Mouse (Mus musculus) cerebellum, postnatal 4 days (tissue): ENCODE measurements around the gene Ccdc85c.

Experiments
- DNase-seq, 2 experiments: peaks; one replicate each; pipeline ENCODE4 v3.0.0; 2022; ENCODE audit warnings: low spot score in 2 of 2, mixed read lengths in 1 of 2

Gene Ccdc85c

DNA sequence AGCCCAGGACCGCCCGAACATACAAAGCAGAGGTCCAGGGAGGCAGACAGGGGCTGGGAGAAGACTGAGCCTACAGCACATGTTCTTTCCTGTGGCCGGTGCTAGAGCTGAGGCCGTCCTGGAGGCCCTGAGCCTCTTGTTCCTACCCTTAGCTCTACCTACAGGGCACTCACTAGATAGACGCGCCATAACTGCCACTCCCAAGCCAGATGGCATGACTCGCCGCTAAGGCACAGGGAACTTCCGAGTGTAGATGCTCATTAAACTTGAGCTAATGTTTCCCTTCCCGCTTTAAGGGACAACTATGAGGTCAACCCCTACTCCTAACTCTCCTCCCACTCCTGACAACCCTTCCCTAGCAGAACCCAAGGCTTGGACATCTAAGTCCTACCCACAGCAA is 6.3 kb downstream of the Ccdc85c start:
- no peak for DNase-seq

DNA sequence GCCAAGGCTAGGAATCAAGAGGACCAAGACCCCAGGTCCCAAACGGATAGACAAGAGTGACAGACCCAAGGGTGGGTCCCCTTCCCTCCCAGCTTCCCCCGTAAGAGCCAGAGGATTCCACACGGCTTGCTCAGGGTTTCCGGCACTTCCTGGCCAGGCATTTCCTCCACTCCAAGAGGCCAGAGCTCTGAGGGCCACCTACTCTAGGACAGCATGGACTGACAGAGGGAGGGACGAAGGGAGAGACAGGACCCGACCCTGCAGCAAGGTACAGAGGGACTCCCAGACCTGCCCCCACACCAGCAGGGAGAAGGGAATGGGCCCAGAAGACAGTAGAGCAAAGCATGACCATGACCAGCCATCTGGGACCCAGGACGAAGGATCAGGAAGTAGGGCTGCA is 7.6 kb downstream of the Ccdc85c start:
- no peak for DNase-seq

DNA sequence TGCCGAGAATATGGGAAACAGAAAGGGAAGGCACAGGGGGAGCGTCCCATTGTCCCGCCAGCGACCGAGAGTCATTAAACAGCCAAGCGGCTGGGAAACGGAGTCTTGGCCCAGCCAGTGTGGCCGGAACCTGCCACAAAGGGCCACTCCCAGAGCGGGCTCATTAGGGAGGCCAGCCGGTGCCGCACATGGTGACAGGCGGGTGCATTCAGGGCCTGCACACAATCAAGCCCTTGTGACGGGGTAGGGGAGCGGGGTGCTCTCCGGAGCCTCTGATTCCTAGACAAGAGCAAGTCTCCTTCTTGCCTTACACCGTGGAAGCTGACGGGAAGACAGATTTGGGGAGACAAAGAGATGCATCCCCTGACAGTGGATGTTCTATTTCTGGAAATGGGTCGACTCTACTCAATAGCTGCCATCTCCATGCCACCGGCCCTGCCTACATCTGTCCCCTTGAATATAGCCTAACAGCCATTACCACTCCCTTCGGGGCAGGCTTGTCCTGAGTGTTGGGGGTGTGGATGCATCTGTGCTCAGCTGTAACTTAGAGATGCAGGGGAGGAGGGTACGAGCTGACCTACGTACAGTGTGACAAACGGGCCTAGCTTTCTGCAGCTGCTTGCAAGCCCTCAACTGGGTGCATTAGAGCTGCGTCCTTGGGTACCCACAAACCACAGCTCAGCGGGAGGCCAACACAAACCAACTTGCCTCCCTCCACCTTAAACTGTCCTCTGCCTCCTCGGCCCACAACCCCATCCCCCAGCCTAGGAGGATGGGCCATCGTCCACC is 9.2 kb downstream of the Ccdc85c start:
- DNase-seq: no peak

DNA sequence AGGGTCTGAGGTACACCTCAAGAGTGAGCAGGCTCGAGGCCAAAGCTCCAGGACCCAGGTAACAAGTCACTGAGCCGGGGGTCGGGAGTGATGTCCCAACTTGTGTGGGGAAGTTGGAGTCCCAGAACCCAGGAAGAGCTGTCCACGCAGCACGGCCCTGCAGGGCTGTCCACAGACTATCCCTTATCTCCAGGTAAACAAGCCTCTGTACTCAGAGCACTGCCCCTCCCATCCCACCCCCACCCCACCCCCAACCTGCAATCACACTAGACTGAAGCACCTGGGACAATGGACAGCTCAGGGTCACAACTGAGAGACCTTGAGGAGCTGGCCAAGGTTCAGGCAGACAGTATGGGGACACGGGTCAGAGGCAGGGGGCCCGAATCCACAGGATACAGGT is 10.3 kb downstream of the Ccdc85c start:
- no peak for DNase-seq

DNA sequence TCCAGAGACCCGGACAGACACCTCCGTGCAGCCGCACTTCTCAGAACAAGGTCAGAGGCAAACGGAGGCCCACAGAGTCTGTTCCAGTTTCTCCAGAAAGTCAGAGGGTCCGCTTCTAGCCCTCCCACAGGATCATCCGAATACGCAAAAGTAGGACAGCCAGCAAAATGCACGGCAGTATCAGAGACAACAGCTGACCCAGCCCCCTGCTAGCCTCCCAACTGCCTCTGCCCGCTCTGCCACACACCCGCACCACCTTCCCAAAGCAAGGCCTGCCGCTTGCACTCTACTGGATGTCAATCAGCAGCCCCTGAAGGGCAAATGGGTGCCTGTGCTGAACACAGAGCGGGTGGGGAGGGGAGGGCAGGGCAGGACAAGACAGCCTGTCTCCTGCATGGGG is 14.3 kb downstream of the Ccdc85c start:
- DNase-seq: no peak

DNA sequence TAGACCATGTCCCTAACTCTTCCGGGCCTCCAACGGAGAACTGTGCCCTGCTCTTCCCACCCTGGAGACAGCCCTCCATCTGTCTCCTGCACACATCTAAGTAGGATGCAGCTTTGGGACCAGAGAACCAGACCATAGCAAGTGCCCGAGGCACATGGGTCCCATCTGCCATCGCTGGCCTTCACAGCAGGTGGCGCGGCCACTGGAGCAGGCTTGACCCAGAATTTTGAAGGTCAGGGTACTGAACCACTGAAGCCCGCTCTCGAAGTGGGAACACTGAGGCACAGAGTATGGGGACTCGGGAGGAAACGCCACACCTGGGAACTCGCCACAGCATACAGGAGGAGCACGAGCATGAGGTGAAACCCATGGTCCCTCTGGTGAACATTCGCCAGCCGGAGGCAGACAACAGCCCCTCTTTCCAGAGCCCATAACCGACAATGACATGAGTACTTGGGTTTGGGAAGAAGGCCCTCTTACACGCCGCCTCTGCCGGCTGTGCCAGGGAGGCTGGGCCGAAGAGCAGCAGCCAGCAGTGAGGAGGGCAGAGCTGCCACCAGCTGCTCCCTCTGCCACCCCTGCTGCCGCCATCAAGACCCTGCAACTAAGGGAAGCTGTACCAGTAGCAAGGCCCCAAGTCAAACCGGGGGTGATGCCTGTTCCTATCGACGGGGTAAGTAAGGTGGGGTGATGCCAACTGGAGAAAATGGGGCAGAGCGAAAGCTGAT is 15.7 kb downstream of the Ccdc85c start:
- DNase-seq: peak in 1 of 2 experiments; percentile 46

DNA sequence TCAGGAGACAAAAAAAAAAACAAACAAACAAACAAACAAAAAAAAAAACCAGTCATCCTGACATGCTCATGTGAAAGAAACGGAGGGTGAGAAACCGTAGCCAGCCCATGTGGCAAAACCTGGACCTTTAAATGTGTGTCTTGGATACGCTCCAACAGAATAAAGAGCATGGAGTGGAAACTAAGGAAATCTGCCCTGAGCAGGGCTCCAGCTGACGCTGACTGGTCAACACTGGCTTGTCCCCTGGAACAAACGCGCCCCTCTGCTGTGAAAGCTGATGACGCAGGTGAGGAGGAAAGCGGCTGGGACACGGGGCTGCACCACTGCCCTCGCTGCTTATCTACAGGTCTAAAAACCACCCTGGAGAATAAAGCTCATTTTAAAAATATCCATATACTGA is 18.5 kb downstream of the Ccdc85c start:
- no peak for DNase-seq

DNA sequence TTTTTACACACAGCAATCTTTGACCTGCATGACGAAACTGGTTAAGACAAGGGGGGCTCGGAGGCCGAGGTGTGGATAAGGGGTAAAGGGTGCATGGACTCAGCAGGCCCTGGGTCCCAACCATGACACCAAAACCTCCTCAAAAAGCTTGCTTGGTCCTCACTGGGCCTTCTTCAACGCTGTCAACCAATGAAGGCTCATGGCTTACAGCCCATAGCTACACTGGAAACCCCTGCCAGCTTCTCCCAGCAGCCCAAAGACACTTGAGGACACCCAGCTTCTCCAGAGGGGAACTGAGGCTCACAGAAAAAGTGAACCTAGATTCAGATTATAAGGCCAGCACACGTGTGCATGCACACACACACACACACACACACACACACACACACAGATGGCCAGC is 19.3 kb downstream of the Ccdc85c start:
- no peak for DNase-seq

DNA sequence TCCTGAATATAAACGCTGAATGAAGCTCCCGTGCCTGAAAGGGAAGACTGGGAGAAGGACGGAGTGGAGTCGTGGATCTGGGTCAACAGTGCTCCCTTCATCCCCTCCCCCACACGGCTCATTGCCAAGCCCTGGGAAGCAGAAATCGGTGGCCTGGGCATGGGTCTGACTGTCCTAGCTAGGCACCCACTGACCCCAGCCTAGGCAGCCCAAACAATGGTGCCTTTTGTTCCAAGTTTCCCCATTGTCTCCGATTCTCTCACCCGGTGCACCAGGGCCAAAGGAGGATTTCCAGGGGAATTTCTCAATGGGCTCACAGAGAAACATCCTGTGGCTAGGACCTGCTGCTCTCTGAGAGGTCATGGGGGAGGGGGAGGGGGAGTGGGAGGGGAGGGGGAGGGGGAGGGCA is 19.7 kb downstream of the Ccdc85c start:
- DNase-seq: peak in 1 of 2 experiments; percentile 47

DNA sequence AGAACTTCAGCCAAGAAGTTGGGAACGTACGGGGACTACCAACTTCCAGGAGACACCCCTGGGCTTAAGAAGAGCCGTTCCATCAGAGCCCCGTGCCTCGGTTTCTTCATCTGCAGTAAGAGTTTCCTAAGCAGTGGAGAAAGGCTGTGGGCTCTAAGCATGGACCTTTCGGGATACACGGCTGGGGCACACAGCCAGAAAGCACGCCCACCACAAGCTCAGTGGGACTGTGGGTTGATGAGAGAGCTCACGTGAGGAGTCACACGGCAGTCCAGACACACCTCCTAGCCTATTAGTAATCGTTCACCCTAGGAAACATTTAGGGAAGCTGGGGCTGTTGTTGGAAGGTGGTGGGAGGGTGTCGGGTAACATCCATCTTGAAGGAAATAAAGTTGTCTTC is 22.2 kb downstream of the Ccdc85c start:
- no peak for DNase-seq

DNA sequence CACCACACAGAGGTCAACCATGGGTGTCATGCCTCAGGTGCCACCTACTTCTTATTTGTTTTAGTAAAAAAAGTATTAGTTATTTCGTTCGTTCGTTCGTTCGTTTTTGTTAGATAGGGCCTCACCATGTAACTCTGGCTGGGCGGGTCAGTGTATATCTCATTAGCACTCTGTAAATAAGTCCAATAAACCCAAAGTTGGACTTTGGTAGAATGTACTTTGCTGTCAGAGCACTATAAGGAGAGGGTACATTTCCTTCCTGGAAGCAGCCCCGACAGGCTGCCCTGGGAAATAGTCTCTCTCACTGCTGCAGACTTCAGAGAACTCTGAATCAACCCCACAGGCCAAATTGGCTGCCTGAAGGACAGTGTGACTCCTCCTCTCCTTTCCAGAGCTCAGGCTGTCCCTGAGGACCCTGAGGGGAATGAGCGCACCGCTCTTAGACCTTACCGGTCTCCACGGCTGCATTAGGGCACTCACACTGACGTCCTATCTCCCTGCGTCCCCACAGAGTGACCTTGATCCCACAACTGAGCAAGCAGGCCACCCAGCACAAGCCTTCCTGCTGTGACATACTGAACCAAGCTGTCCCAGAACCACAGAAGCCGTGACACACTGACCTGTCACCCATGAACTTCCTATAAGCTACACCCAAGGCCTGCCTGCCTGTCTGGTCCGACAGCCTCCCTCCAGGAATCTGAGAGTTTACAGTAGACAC is 23.2 kb downstream of the Ccdc85c start:
- DNase-seq: no peak

DNA sequence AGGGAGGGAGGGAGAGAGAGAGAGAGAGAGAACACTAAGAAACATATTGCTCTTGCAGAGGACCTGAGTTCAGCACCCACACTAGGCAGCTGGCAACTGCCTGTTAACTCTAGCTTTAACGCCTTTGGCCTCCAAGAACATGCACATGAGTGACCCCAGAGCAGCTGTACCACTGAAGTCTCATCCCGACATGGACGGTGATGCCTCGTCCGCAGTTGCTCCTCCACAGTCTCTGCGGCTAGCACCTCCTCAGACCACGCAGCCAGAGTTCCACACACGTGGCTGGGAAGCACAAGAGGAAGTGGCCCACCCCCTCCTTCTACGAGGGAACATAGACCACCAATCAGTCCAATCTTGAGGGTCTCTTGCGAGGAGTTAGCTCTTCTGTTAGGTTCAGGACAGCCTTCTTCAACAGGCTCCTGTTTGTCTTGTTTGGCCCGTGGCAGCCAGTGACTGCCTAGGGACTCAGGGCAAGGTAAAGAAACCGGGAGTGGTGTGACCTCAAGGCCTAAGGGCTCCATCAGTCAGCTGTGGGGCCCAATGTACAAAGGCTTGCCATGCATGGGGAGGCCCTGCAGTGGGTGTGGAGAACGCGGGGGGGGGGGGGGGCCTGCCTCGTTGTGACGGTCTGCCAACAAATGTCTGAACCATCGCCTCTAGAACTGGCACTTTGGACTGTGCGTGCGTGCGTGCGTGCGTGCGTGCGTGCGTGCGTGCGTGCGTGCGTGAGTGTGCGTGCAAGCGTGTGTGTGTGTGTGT is 24.0 kb downstream of the Ccdc85c start:
- no peak for DNase-seq

DNA sequence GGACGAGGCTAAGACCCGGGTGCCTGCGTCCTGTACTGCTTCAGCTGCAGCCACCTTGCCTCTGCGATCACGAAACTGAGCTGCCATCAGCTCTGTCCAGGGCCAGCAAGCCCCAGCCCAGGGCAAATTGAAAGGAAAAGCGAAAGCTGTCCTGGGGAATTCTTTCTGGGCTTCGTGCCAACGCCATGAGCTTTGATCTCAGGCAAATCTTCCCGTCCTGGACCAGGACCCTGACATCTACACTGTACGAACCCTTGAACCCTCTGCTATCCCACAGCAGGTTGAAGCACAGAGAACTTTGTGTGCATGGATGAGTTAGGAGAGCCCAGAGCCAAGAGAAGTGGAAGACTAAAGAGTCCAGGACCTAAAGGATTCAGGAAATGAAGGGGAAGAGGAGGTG is 25.7 kb downstream of the Ccdc85c start:
- DNase-seq: no peak

DNA sequence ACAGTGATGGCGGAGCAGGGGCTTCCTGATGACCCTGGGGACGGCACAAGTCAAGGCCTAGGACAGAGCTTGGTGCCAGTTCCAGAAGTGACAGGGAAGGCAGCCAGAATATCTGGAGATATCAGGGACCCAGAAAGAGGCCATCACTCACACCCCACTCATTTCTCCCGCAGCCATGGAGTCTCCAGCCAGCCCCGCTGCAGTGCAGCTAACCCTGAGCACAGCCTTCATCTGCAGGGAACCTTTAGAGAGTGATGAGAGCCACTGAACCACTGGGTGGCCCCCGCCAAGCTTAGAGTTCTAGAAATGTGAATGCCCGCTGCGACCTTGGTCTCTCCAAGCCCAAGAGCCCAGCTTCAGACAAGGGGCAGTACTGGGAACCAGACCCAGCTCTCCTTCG is 26.2 kb downstream of the Ccdc85c start:
- no peak for DNase-seq

DNA sequence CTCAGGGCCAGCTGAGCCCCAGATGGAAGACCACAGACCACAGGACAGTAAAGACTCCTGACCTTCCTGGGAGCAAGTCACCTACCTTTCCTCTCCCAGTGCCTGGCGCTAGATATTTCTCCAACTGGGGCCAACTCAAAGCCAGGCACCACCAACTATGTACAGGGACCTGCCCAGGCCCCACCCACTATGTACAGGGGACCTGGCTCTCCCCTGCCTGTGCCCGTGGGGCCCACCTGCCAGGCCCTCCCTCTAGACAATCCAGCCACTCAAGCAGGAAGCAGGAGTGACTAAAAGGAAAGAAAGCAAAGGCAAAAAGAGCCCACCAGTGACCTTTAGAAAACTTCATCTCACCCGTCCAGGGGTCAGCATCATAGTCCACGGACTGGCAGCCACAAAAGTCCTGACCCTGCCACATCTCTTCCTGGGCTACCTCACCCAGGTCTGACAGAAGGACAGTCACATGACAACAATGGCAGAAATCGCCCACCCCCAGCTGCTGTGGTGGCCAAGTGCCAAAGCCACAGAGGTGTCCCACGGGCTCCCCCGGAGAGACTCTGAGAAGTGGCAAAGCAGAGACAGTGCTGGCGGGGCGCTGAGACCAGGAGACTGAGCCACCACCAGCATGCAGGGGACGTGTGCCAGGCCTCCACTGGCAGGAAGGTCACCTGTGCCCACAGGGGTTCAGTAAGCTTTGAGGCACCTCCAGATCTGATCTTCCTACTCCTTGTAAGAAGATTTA is 28.3 kb downstream of the Ccdc85c start:
- DNase-seq: no peak

DNA sequence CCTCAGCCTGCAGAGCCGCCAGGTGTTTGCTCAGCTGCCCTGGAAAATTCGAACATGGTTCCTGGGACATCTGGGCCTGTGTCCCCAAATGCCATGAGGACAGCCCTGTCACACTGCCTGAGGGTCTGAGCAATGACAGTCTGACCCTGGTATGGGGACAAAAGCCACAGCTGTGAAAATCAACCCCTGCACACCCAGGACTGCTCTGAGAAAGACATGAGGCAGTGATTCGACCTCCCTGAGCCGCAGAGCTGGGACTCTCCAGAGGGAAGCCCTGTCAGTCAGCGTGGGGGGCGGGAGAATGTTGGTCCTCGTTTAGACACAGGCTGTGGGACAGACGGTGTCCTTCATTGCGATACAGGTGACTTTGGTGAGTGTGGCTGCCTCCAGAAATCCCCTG is 29.6 kb downstream of the Ccdc85c start:
- DNase-seq: no peak

DNA sequence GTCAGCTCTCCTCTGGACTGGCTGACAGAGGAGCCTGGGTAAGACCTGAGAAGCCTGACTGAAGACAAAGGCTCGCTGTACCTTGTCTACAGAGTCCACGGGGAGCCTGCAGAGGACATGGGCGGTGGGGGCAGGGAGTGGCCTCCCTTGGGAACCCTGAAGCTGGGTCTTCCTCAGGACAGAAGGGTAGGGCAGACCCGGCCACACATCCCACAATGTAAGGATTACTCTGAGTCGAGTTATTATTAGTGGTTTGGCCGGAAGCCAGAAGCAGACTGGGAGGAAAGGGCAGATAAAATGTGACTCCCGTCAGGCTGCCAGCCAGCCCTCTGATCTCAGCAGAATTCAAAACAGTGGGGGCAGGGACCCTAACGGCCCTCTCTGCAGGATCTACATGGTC is 30.4 kb downstream of the Ccdc85c start:
- no peak for DNase-seq

DNA sequence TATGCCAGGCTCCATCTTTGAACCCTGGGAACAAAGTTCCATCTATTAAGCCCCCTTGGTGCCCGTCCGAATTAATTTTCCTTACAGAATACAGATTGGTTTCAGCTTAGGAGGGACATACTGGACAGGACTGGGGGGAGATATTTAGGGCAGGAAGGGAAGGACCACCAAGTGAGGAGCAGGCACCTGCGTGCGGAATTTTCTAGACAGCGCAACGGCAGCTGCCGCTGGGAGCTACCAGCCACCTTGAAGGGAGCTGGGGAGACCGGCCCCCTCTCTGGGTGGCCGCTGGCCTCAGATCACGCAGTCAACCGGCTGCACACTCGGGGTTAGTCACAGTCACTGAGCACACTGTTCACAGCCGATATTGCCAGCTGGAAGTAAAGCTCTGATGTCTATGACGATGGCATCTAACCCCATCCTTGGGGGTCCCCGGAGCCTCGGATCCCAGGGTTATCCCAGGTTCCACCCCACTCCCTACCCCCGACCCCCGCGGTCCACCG is 32.9 kb downstream of the Ccdc85c start:
- DNase-seq: no peak

DNA sequence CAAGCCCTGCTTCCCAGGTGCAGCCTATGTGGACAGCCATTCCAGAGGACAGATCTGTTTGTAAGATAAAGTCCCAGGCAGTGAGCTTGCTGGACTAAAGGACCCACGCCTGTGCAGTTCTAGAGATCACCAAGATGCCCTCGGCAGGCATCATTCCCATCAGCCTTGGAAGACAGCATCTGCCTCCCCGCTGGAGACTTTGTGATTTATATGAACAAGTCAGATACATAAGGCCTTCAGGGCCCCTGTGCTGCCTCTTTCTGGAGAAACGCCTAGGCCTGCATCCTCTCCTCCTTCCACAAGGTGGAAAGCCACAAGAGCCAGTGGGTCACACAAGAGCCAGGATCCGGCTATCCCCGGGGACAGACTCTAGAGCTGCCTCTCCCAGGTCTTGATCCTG is 33.6 kb downstream of the Ccdc85c start:
- DNase-seq: no peak

DNA sequence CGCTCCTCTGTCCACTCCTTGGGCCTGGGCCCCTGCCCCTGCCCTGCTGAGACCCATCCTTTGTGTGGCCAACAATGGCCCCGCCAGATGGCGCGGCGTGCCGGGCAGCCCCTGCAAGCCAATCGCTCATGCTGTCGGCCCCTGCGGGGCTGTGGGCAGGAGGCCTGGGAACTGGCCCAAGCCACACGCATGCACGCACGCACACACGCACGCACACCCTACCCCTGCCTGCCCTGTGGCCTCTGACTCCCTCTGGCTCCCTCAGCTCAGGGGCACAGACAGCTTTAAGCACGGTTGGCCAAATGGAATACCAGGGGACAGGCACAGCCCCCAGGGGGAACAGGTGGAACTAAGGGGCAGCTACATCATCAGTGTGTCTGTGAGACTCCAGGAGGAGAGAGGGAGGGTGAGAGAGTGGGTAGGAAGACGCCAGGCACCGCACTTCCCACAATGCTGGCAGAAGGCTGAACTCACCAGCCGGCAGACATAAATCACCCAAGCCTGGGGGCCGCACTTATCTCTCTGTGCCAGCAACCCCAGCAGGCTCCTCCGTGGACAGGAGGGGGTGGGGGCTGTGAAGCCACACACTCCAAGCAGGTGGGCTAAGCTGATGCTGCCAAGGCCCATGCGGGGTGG is 34.2 kb downstream of the Ccdc85c start:
- peak; percentile 49 to 66 for DNase-seq
